Mouse (Mus musculus): ENCODE results near the gene Gm9195. TPM values are rescaled to one million over a fixed set of nuclear protein-coding genes. Genes with fewer than 3 reads are reported as not detected.

Gm9195 gene
- polyA plus RNA-seq, 1 experiment from 2014 or later: not detected

- TF ChIP-seq CTCF (IDR thresholded peaks at IDR 0.05; ENCODE audit: low read depth): no peak
- DNase-seq (ENCODE audit: low spot score): peak; percentile 71
- Histone ChIP-seq H3K9me3 (replicated peaks; ENCODE audit: low read length) (no peaks in the 10 kb centered on the region), H3K4me1 (replicated peaks; ENCODE audit: insufficient read depth, low read length) (peaks cover 4% of the 10 kb centered on the region; the same call in 1 of the 2 replicates), H3K9ac (ENCODE audit: low read depth, low read length) (no peak overlapping the region), H3K36me3 (ENCODE audit: insufficient read depth, low read length) (no peaks in the 10 kb centered on the region), H3K4me3 (replicated peaks; ENCODE audit: low read depth, low read length) (no peak overlapping the region), H3K4me2 (ENCODE audit: low read length) (no peak overlapping the region), H3K27me3 (ENCODE audit: insufficient read depth, low read length) (no peaks in the 10 kb centered on the region), H3K27ac (no peak overlapping the region)
- ATAC-seq (replicated peaks; ENCODE audit: low FRiP score, low read depth): 0 out of 2 replicates have a peak, but pooled peaks have one; percentile 5
- 26% methylated on average over 1 of the region's 1 CpGs for WGBS
Observed at GRCm38 (mm10) chr14:72389696-72390095, 101.9 kb downstream of the Gm9195 start.

- no peaks in the 10 kb centered on the region for H3K36me3 ChIP-seq (ENCODE audit: insufficient read depth, low read length)
- H3K4me2 ChIP-seq (ENCODE audit: low read length): no peak overlapping the region
- H3K9me3 ChIP-seq (replicated peaks; ENCODE audit: low read length): no peaks in the 10 kb centered on the region
- DNase-seq (ENCODE audit: low spot score): peak; percentile 53
- no peak for ATAC-seq (replicated peaks; ENCODE audit: low FRiP score, low read depth)
- no peak overlapping the region for H3K27ac ChIP-seq
- no peak overlapping the region for H3K9ac ChIP-seq (ENCODE audit: low read depth, low read length)
- 48% methylated on average over 4 of the region's 4 CpGs for WGBS
- H3K27me3 ChIP-seq (ENCODE audit: insufficient read depth, low read length): no peaks in the 10 kb centered on the region
- TF ChIP-seq CTCF (IDR thresholded peaks at IDR 0.05; ENCODE audit: low read depth): no peak
- peaks cover 4% of the 10 kb centered on the region; the same call in 1 of the 2 replicates for H3K4me1 ChIP-seq (replicated peaks; ENCODE audit: insufficient read depth, low read length)
- H3K4me3 ChIP-seq (replicated peaks; ENCODE audit: low read depth, low read length): no peak overlapping the region
Observed at GRCm38 (mm10) chr14:72389288-72389687, 102.3 kb downstream of the Gm9195 start.

GRCm38 (mm10) chr14:72377224-72377623, 114.4 kb downstream of the Gm9195 start:
- no peak overlapping the region for H3K4me2 ChIP-seq (ENCODE audit: low read length)
- H3K9ac ChIP-seq (ENCODE audit: low read depth, low read length): no peak overlapping the region
- H3K27me3 ChIP-seq (ENCODE audit: insufficient read depth, low read length): no peaks in the 10 kb centered on the region
- H3K36me3 ChIP-seq (ENCODE audit: insufficient read depth, low read length): no peaks in the 10 kb centered on the region
- DNase-seq (ENCODE audit: low spot score): peak; percentile 33
- H3K9me3 ChIP-seq (replicated peaks; ENCODE audit: low read length): no peaks in the 10 kb centered on the region
- H3K4me1 ChIP-seq (replicated peaks; ENCODE audit: insufficient read depth, low read length): no peaks in the 10 kb centered on the region
- H3K27ac ChIP-seq: no peak overlapping the region
- ATAC-seq (replicated peaks; ENCODE audit: low FRiP score, low read depth): no peak
- WGBS: 3% methylated on average over 2 of the region's 2 CpGs
- TF ChIP-seq CTCF (IDR thresholded peaks at IDR 0.05; ENCODE audit: low read depth): peak; percentile 77
- H3K4me3 ChIP-seq (replicated peaks; ENCODE audit: low read depth, low read length): no peak overlapping the region

Other genes with a start within 250 kb of the Gm9195 start
- gene Fndc3a, start 218.2 kb upstream of the Gm9195 start, polyA plus RNA-seq (2015; fragmentation: Nextera tagmentation; extraction: Ambion mirVana): 33.1 and 36.6 TPM in 2 replicates

Data from kidney, postnatal 0 days (tissue).